Mouse (Mus musculus): ENCODE results near the gene Dnm1. TPM values are rescaled to one million over a fixed set of nuclear protein-coding genes. Genes with fewer than 3 reads are reported as not detected.

Gene Dnm1
- total and polyA plus RNA-seq, 2 experiments = 0.09 to 0.60 TPM

- WGBS = 85% methylated on average over 4 of the region's 4 CpGs
- Histone ChIP-seq H3K79me2 (ENCODE audit: control insufficient read depth, insufficient read depth, low read length) (no peaks in the 10 kb centered on the region), H3K4me1 (ENCODE audit: control insufficient read depth, insufficient read depth, low read length) (no peaks in the 10 kb centered on the region), H3K36me3 (ENCODE audit: control insufficient read depth, insufficient read depth, low read length) (no peaks in the 10 kb centered on the region), H3K27me3 (ENCODE audit: control insufficient read depth, insufficient read depth, low read length) (no peaks in the 10 kb centered on the region), H3K9ac (ENCODE audit: low read depth, low read length) (no peak overlapping the region), H3K27ac (replicated peaks; ENCODE audit: insufficient read depth, low read depth, low read length) (no peak overlapping the region), H3K4me3 (ENCODE audit: insufficient read depth, low read depth, low read length) (no peak overlapping the region)
- DNase-seq (ENCODE audit: extremely low read depth, low read depth, low spot score) = no peak
- TF ChIP-seq CTCF (IDR thresholded peaks at IDR 0.05; ENCODE audit: low read depth, low read length) (no peak), POLR2A (IDR thresholded peaks at IDR 0.05; ENCODE audit: extremely low read depth, insufficient read depth, low read length) (no peak)
Measured at GRCm38 (mm10) chr2:32341634-32341939, 11.6 kb downstream of the Dnm1 start.

DNA sequence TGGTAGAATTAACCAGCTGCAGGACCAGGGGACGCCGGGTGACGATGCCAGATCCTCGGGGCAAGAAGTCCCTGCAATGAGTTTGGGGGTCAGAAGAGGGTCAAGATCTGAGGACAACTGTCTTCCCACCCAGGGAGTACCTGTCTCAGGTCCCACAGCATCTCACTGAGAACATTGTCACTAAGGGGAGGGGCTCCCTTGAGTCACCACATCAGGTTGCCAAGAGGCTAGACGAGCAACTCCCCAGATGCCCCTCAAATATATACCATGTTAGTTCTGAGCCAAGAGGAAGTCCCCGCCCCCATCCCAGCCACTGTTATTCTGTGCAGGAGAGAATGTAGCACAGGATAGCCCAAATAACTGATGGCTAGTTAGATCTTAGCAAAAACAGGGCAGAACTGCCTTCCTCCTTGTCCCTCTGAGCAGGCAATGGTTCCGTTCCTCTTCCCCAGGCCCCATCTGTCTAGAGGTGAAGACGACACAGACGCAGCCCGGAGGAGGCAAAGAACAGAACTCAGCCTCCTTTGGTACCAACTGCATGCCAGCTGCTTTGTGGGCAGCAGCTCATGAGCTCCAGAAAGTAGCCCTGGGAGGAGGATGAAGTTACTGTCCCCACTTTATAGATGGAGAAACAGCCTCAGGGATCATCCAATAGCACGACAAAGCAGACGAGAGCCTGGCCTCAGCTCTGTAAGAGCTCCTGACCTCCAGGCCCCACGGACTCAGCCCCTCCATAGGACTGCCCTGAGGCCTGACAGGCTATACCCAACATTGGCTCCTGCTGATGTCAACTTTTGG, 12.1 kb downstream of the Dnm1 start:
- Histone ChIP-seq H3K4me3 (ENCODE audit: insufficient read depth, low read depth, low read length) (no peak overlapping the region), H3K27ac (replicated peaks; ENCODE audit: insufficient read depth, low read depth, low read length) (no peak overlapping the region), H3K4me1 (ENCODE audit: control insufficient read depth, insufficient read depth, low read length) (no peaks in the 10 kb centered on the region), H3K27me3 (ENCODE audit: control insufficient read depth, insufficient read depth, low read length) (no peaks in the 10 kb centered on the region), H3K9ac (ENCODE audit: low read depth, low read length) (no peak overlapping the region), H3K36me3 (ENCODE audit: control insufficient read depth, insufficient read depth, low read length) (no peaks in the 10 kb centered on the region), H3K79me2 (ENCODE audit: control insufficient read depth, insufficient read depth, low read length) (no peaks in the 10 kb centered on the region)
- no peak for DNase-seq (ENCODE audit: extremely low read depth, low read depth, low spot score)
- TF ChIP-seq POLR2A (IDR thresholded peaks at IDR 0.05; ENCODE audit: extremely low read depth, insufficient read depth, low read length) (no peak), CTCF (IDR thresholded peaks at IDR 0.05; ENCODE audit: low read depth, low read length) (no peak)
- 87% methylated on average over 13 of the region's 13 CpGs for WGBS

- no peak overlapping the region for H3K9ac ChIP-seq (ENCODE audit: low read depth, low read length)
- H3K27ac ChIP-seq (replicated peaks; ENCODE audit: insufficient read depth, low read depth, low read length) = no peak overlapping the region
- H3K79me2 ChIP-seq (ENCODE audit: control insufficient read depth, insufficient read depth, low read length) = no peaks in the 10 kb centered on the region
- TF ChIP-seq POLR2A (IDR thresholded peaks at IDR 0.05; ENCODE audit: extremely low read depth, insufficient read depth, low read length) = no peak
- TF ChIP-seq CTCF (IDR thresholded peaks at IDR 0.05; ENCODE audit: low read depth, low read length) = no peak
- 48% methylated on average over 26 of the region's 26 CpGs for WGBS
- no peaks in the 10 kb centered on the region for H3K36me3 ChIP-seq (ENCODE audit: control insufficient read depth, insufficient read depth, low read length)
- peak; percentile 11 for DNase-seq (ENCODE audit: extremely low read depth, low read depth, low spot score)
- H3K4me3 ChIP-seq (ENCODE audit: insufficient read depth, low read depth, low read length) = no peak overlapping the region
- H3K4me1 ChIP-seq (ENCODE audit: control insufficient read depth, insufficient read depth, low read length) = no peaks in the 10 kb centered on the region
- no peaks in the 10 kb centered on the region for H3K27me3 ChIP-seq (ENCODE audit: control insufficient read depth, insufficient read depth, low read length)
Measured at GRCm38 (mm10) chr2:32339912-32340642, 13.1 kb downstream of the Dnm1 start.

DNA sequence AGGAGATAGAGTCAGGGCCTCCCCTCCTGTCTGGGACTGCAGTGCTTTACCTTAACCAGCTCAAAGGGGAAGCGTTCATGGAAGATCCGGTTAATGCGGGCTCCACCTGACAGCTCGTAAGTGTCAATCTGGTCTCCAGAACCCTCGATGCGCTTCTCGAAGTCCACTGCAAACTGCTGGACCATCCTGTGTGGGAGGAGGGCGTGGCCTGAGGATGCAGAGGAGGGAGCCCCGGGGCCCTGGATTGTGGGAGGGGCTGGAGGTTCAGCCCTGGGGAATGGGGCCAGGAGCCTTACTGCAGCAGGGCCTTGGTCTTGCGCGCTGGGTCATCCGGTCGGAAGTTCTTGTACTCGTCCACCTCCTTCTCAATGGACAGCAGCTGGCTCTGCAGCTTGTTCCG, 17.2 kb downstream of the Dnm1 start:
- Histone ChIP-seq H3K9ac (ENCODE audit: low read depth, low read length) (no peak overlapping the region), H3K4me3 (ENCODE audit: insufficient read depth, low read depth, low read length) (no peak overlapping the region), H3K36me3 (ENCODE audit: control insufficient read depth, insufficient read depth, low read length) (no peaks in the 10 kb centered on the region), H3K27me3 (ENCODE audit: control insufficient read depth, insufficient read depth, low read length) (no peaks in the 10 kb centered on the region), H3K79me2 (ENCODE audit: control insufficient read depth, insufficient read depth, low read length) (no peaks in the 10 kb centered on the region), H3K4me1 (ENCODE audit: control insufficient read depth, insufficient read depth, low read length) (no peaks in the 10 kb centered on the region), H3K27ac (replicated peaks; ENCODE audit: insufficient read depth, low read depth, low read length) (no peak overlapping the region)
- no peak for DNase-seq (ENCODE audit: extremely low read depth, low read depth, low spot score)
- WGBS = 65% methylated on average over 15 of the region's 15 CpGs
- TF ChIP-seq CTCF (IDR thresholded peaks at IDR 0.05; ENCODE audit: low read depth, low read length) (no peak), POLR2A (IDR thresholded peaks at IDR 0.05; ENCODE audit: extremely low read depth, insufficient read depth, low read length) (no peak)

DNA sequence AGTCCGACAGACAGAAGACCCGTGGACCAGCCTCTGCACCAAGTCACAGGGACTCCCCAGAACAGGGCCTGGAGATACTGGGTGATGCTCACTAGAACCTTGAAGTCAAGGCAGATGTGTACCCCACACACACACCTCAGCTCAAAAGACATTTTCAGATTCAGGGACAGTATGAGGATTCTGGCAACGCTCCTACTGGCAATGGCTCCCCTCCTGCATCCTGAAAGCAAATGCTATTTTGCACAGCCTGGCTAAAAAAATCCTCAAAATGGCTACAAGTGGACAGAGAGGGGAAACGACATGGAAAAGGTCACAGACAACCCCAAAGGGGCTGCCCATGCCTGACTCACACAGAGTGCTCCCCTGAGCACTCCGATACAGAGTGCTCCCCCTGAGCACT, 21.0 kb downstream of the Dnm1 start:
- TF ChIP-seq CTCF (IDR thresholded peaks at IDR 0.05; ENCODE audit: low read depth, low read length) (no peak), POLR2A (IDR thresholded peaks at IDR 0.05; ENCODE audit: extremely low read depth, insufficient read depth, low read length) (no peak)
- Histone ChIP-seq H3K27me3 (ENCODE audit: control insufficient read depth, insufficient read depth, low read length) (no peaks in the 10 kb centered on the region), H3K4me1 (ENCODE audit: control insufficient read depth, insufficient read depth, low read length) (no peaks in the 10 kb centered on the region), H3K4me3 (ENCODE audit: insufficient read depth, low read depth, low read length) (no peak overlapping the region), H3K27ac (replicated peaks; ENCODE audit: insufficient read depth, low read depth, low read length) (no peak overlapping the region), H3K79me2 (ENCODE audit: control insufficient read depth, insufficient read depth, low read length) (no peaks in the 10 kb centered on the region), H3K9ac (ENCODE audit: low read depth, low read length) (no peak overlapping the region), H3K36me3 (ENCODE audit: control insufficient read depth, insufficient read depth, low read length) (no peaks in the 10 kb centered on the region)
- 85% methylated on average over 5 of the region's 5 CpGs for WGBS
- no peak for DNase-seq (ENCODE audit: extremely low read depth, low read depth, low spot score)

DNA sequence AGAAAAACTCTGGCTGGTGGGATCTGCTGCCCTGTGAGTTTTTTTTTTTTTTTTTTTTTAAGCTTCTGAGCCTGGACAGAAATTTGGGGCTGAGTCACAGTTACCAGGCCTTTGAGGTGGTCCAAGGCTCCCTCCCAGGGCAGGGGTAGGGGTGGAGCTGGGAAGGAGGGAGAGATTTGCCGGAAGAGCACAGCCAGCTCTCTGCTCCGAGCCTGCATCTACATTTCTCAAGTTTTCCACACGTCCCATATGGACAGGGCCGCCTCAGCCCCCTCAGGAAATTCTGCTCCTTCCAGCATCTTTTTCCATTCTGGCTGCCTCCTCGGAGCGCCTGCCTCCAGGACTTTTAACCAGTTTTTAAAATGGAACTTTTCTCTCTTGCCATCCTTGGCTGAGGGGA, 23.6 kb downstream of the Dnm1 start:
- 85% methylated on average over 6 of the region's 6 CpGs for WGBS
- no peak overlapping the region for H3K4me3 ChIP-seq (ENCODE audit: insufficient read depth, low read depth, low read length)
- H3K27me3 ChIP-seq (ENCODE audit: control insufficient read depth, insufficient read depth, low read length) = no peaks in the 10 kb centered on the region
- no peak overlapping the region for H3K27ac ChIP-seq (replicated peaks; ENCODE audit: insufficient read depth, low read depth, low read length)
- no peak overlapping the region for H3K9ac ChIP-seq (ENCODE audit: low read depth, low read length)
- DNase-seq (ENCODE audit: extremely low read depth, low read depth, low spot score) = no peak
- H3K79me2 ChIP-seq (ENCODE audit: control insufficient read depth, insufficient read depth, low read length) = no peaks in the 10 kb centered on the region
- TF ChIP-seq CTCF (IDR thresholded peaks at IDR 0.05; ENCODE audit: low read depth, low read length) = no peak
- TF ChIP-seq POLR2A (IDR thresholded peaks at IDR 0.05; ENCODE audit: extremely low read depth, insufficient read depth, low read length) = no peak
- H3K4me1 ChIP-seq (ENCODE audit: control insufficient read depth, insufficient read depth, low read length) = no peaks in the 10 kb centered on the region
- H3K36me3 ChIP-seq (ENCODE audit: control insufficient read depth, insufficient read depth, low read length) = no peaks in the 10 kb centered on the region
